Mouse (Mus musculus) liver, adult (tissue): ENCODE data around the gene Rasl11b.

Source experiments
- GATA4 ChIP-seq: IDR thresholded peaks from 2 replicates; pipeline ENCODE4 v1.6.1; 2014; ENCODE audit warnings: mild to moderate bottlenecking, low read length; ENCODE audit not compliant: insufficient replicate concordance

The Rasl11b gene

GRCm38 (mm10) chr5:74246971-74247370, 51.9 kb downstream of the Rasl11b start:
- TF ChIP-seq GATA4, result no peak
